Mouse (Mus musculus) lung, postnatal 4 days (tissue): Measurements from ENCODE around the gene Lingo3.

Experiments
- DNase-seq, 2 experiments: peaks; one replicate each; pipeline ENCODE4 v3.0.0; 2021

Lingo3 gene

GRCm38 (mm10) chr10:80843931-80844547 is at the start of gene Lingo3:
Gene Lingo3 (minus strand): TSS chr10:80844039.
- DNase-seq = no peak

- DNase-seq = peak; percentile 41 to 71
Measured at GRCm38 (mm10) chr10:80887181-80887580, 43.3 kb upstream of the Lingo3 start.

GRCm38 (mm10) chr10:80881301-80881700 is 37.5 kb upstream of the Lingo3 start:
- DNase-seq = peak; percentile 72 to 84

- DNase-seq = no peak
Measured at GRCm38 (mm10) chr10:80880901-80881300, 37.1 kb upstream of the Lingo3 start.

GRCm38 (mm10) chr10:80880131-80880641 is 36.3 kb upstream of the Lingo3 start:
- peak in 1 of 2 experiments; percentile 77 for DNase-seq

- no peak for DNase-seq
Measured at GRCm38 (mm10) chr10:80876594-80876993, 32.8 kb upstream of the Lingo3 start.

- peak in 1 of 2 experiments; percentile 68 for DNase-seq
Measured at GRCm38 (mm10) chr10:80876028-80876427, 32.2 kb upstream of the Lingo3 start.

GRCm38 (mm10) chr10:80874035-80874434 is 30.2 kb upstream of the Lingo3 start:
- DNase-seq = no peak

GRCm38 (mm10) chr10:80871581-80871980 is 27.7 kb upstream of the Lingo3 start, which contains the start of gene Tmprss9:
Gene Tmprss9 (plus strand): TSS chr10:80871848.
- DNase-seq = no peak

- no peak for DNase-seq
Measured at GRCm38 (mm10) chr10:80870993-80871392, 27.2 kb upstream of the Lingo3 start.

- no peak for DNase-seq
Measured at GRCm38 (mm10) chr10:80864446-80864845, 20.6 kb upstream of the Lingo3 start.

- no peak for DNase-seq
Measured at GRCm38 (mm10) chr10:80862305-80862704, 18.5 kb upstream of the Lingo3 start.

- DNase-seq = no peak
Measured at GRCm38 (mm10) chr10:80858350-80858935, 14.6 kb upstream of the Lingo3 start.

- DNase-seq = no peak
Measured at GRCm38 (mm10) chr10:80857848-80858247, 14.0 kb upstream of the Lingo3 start.

GRCm38 (mm10) chr10:80857386-80857785 is 13.5 kb upstream of the Lingo3 start:
- DNase-seq = no peak

GRCm38 (mm10) chr10:80856908-80857307 is 13.1 kb upstream of the Lingo3 start:
- no peak for DNase-seq

- no peak for DNase-seq
Measured at GRCm38 (mm10) chr10:80856267-80856666, 12.4 kb upstream of the Lingo3 start.

GRCm38 (mm10) chr10:80855749-80856073 is 11.9 kb upstream of the Lingo3 start:
- peak in 1 of 2 experiments; percentile 16 for DNase-seq

- DNase-seq = peak; percentile 98 to 99
Measured at GRCm38 (mm10) chr10:80854913-80855748, 11.3 kb upstream of the Lingo3 start, which contains the start of the genes Lsm7 and Sppl2b. Gene Lsm7 (minus strand): TSS chr10:80855209. Gene Sppl2b (plus strand): TSS chr10:80855275.

- peak; percentile 77 to 78 for DNase-seq
Measured at GRCm38 (mm10) chr10:80848571-80848970, 4.7 kb upstream of the Lingo3 start.

GRCm38 (mm10) chr10:80845732-80846131 is 1.9 kb upstream of the Lingo3 start:
- DNase-seq = no peak

GRCm38 (mm10) chr10:80845055-80845693 is 1.3 kb upstream of the Lingo3 start:
- no peak for DNase-seq
